Mouse (Mus musculus) thymus, adult 2 months (tissue): ENCODE results near the gene Sulf2. TPM values are rescaled to one million over a fixed set of nuclear protein-coding genes. Genes with fewer than 3 reads are reported as not detected.

Experiments used
- DNase-seq: peaks from one replicate; pipeline ENCODE4 v3.0.0; 2021
- H3K27ac ChIP-seq: fragments of 200-500 bp; 2 replicates; pipeline ENCODE4 v1.5.1; 2012; ENCODE audit warnings: low read length, control low read depth; ENCODE audit not compliant: control insufficient read depth, insufficient read depth
- H3K27me3 ChIP-seq: fragments of 200-500 bp; 2 replicates; pipeline ENCODE4 v1.6.1; 2012; ENCODE audit warnings: mild to moderate bottlenecking, low read length, moderate library complexity, mixed read lengths; ENCODE audit not compliant: control insufficient read depth, insufficient read depth
- H3K36me3 ChIP-seq: fragments of 200-500 bp; 2 replicates; pipeline ENCODE4 v1.6.1; 2012; ENCODE audit warnings: mild to moderate bottlenecking, low read length, moderate library complexity; ENCODE audit not compliant: control insufficient read depth, insufficient read depth
- H3K4me1 ChIP-seq: fragments of 200-500 bp; replicated peaks from 2 replicates; pipeline ENCODE4 v1.6.1; 2012; ENCODE audit warnings: low read length; ENCODE audit not compliant: control insufficient read depth, insufficient read depth
- H3K4me3 ChIP-seq: fragments of 200-500 bp; 2 replicates; pipeline ENCODE4 v1.5.1; 2012; ENCODE audit warnings: mild to moderate bottlenecking, low read length, control low read depth, moderate library complexity; ENCODE audit not compliant: control insufficient read depth, insufficient read depth
- CTCF ChIP-seq: fragments of 200-500 bp; IDR thresholded peaks from 2 replicates; pipeline ENCODE4 v1.5.1; 2012; ENCODE audit warnings: mild to moderate bottlenecking, control low read depth, low read length, moderate library complexity, borderline replicate concordance; ENCODE audit not compliant: control insufficient read depth, poor library complexity, insufficient read depth; ENCODE audit errors: extremely low read depth
- POLR2A ChIP-seq: fragments of 200-500 bp; IDR thresholded peaks from 2 replicates; pipeline ENCODE4 v1.6.1; 2012; ENCODE audit warnings: mild to moderate bottlenecking, low read length, control low read depth, moderate library complexity; ENCODE audit not compliant: control insufficient read depth, poor library complexity, insufficient read depth; ENCODE audit errors: extremely low read depth
- WGBS: fragments of 180-500 bp; shearing (Covaris S2); methylation state at CpG from one replicate; pipeline ENCODE4 v1.1.7; 2018; 5-methylcytosine and 5-hydroxymethylcytosine counted together
- polyA plus RNA-seq: library from polyadenylated mRNA; depleted of rRNA; stranded (reverse); fragments of >200 nt; gene quantifications from 2 replicates; pipeline ENCODE4 v1.2.3, GENCODE M21; 2012; rRNA removed

Gene Sulf2
- 19.3 and 24.3 TPM in 2 replicates for polyA plus RNA-seq

- WGBS: under 1% methylated on average over 23 of the region's 23 CpGs
- no peak for TF ChIP-seq POLR2A
- TF ChIP-seq CTCF: no peak
- H3K27me3 ChIP-seq: peaks cover 17% of the 10 kb centered on the region
- H3K4me3 ChIP-seq: peak within 1 kb of the TSS; percentile 24
- peaks cover 7% of the 10 kb centered on the region; the same call in 1 of the 2 replicates for H3K4me1 ChIP-seq
- H3K36me3 ChIP-seq: no peaks in the 10 kb centered on the region
- H3K27ac ChIP-seq: no peak within 1 kb of the TSS
- DNase-seq: no peak
Measured at GRCm38 (mm10) chr2:166155454-166155815, at the start of gene Sulf2. Gene Sulf2 (minus strand): TSS chr2:166155663.

GRCm38 (mm10) chr2:166204174-166204573, 48.7 kb upstream of the Sulf2 start:
- Histone ChIP-seq H3K27ac (no peak overlapping the region), H3K36me3 (no peaks in the 10 kb centered on the region), H3K4me3 (no peak overlapping the region), H3K4me1 (no peaks in the 10 kb centered on the region), H3K27me3 (no peaks in the 10 kb centered on the region)
- TF ChIP-seq CTCF: no peak
- TF ChIP-seq POLR2A: no peak
- 92% methylated on average over 13 of the region's 13 CpGs for WGBS
- DNase-seq: no peak

GRCm38 (mm10) chr2:166203647-166204046, 48.2 kb upstream of the Sulf2 start:
- H3K27ac ChIP-seq: no peak overlapping the region
- H3K36me3 ChIP-seq: no peaks in the 10 kb centered on the region
- WGBS: 96% methylated on average over 11 of the region's 12 CpGs
- no peak for DNase-seq
- TF ChIP-seq CTCF: no peak
- no peak for TF ChIP-seq POLR2A
- H3K27me3 ChIP-seq: no peaks in the 10 kb centered on the region
- H3K4me3 ChIP-seq: no peak overlapping the region
- H3K4me1 ChIP-seq: no peaks in the 10 kb centered on the region

GRCm38 (mm10) chr2:166197964-166198363, 42.5 kb upstream of the Sulf2 start:
- no peak for DNase-seq
- Histone ChIP-seq H3K27me3 (no peaks in the 10 kb centered on the region), H3K27ac (no peak overlapping the region), H3K4me1 (no peaks in the 10 kb centered on the region), H3K36me3 (no peaks in the 10 kb centered on the region), H3K4me3 (no peak overlapping the region)
- TF ChIP-seq POLR2A (no peak), CTCF (no peak)
- 88% methylated on average over 7 of the region's 7 CpGs for WGBS

- Histone ChIP-seq H3K36me3 (no peaks in the 10 kb centered on the region), H3K27ac (no peak overlapping the region), H3K4me3 (no peak overlapping the region), H3K27me3 (no peaks in the 10 kb centered on the region), H3K4me1 (no peaks in the 10 kb centered on the region)
- 92% methylated on average over 6 of the region's 6 CpGs for WGBS
- no peak for DNase-seq
- TF ChIP-seq POLR2A: no peak
- no peak for TF ChIP-seq CTCF
Measured at GRCm38 (mm10) chr2:166197064-166197463, 41.6 kb upstream of the Sulf2 start.

GRCm38 (mm10) chr2:166196080-166196786, 40.8 kb upstream of the Sulf2 start:
- Histone ChIP-seq H3K27me3 (no peaks in the 10 kb centered on the region), H3K4me1 (no peaks in the 10 kb centered on the region), H3K36me3 (no peaks in the 10 kb centered on the region), H3K4me3 (no peak overlapping the region), H3K27ac (no peak overlapping the region)
- DNase-seq: no peak
- TF ChIP-seq CTCF (no peak), POLR2A (no peak)
- 89% methylated on average over 13 of the region's 13 CpGs for WGBS
